Comparison of ENCODE assay signal across 22 mouse cellular contexts in genomic region chr7:137914506-137914905, GRCm38 (mm10).
DNase-seq lines count a peak whose midpoint lies in the region; ATAC-seq and TF ChIP-seq lines count a peak whose summit lies in the region.
"Had no signal": no experiment of that assay in that cellular context is flagged by ENCODE, and none has a peak within 500 bp of the region (broad histone marks: within the 10 kb centered on the region; RNA-seq: fewer than 3 reads in every experiment).

No protein-coding gene starts in this region.

- H3K9ac ChIP-seq in kidney, postnatal 0 days (ENCODE audit: low read depth, low read length): no peak overlapping the region
- H3K9ac ChIP-seq in hindbrain, embryonic 16.5 days (ENCODE audit: low read depth, low read length): no peak overlapping the region
- H3K9ac ChIP-seq: embryonic facial prominence, embryonic 12.5 days; embryonic facial prominence, embryonic 15.5 days; forebrain, postnatal 0 days; hindbrain, embryonic 12.5 days; hindbrain, embryonic 15.5 days had no signal

- WGBS in kidney, adult 2 months: 48% methylated on average over 5 of the region's 5 CpGs
- 74% methylated on average over 5 of the region's 5 CpGs for WGBS in kidney, postnatal 0 days
- 90% methylated on average over 5 of the region's 5 CpGs for WGBS in hindbrain, embryonic 16.5 days

- DNase-seq in kidney, adult 2 months: peak; percentile 88
- peak; percentile 63 to 73 for DNase-seq in kidney, adult 8-10 months
- DNase-seq in kidney, postnatal 0 days (ENCODE audit: low spot score): no peak
- peak; percentile 32 to 65 for DNase-seq in kidney, postnatal 25 days
- DNase-seq in spleen, postnatal 36 days (ENCODE audit: low spot score in 2 of 2): no peak
- no peak for DNase-seq in cerebellum, adult 11-12 months
- DNase-seq: adrenal gland, adult 8-10 months; adrenal gland, postnatal 25 days; cerebellum, adult 18-20 months; cerebellum, adult 9-10 months; gastrocnemius, adult 2 months; gastrocnemius, postnatal 14 days had no signal

- no peak overlapping the region for H3K4me3 ChIP-seq in kidney, adult 2 months (ENCODE audit: insufficient read depth, low read depth, low read length)
- H3K4me3 ChIP-seq in kidney, postnatal 0 days (replicated peaks; ENCODE audit: low read depth, low read length): no peak overlapping the region
- no peak overlapping the region for H3K4me3 ChIP-seq in hindbrain, embryonic 16.5 days (ENCODE audit: low read length)
- H3K4me3 ChIP-seq: embryonic facial prominence, embryonic 12.5 days; embryonic facial prominence, embryonic 15.5 days; gastrocnemius, adult 2 months; hindbrain, embryonic 12.5 days; hindbrain, embryonic 15.5 days had no signal

- H3K4me1 ChIP-seq in kidney, adult 2 months (ENCODE audit: control insufficient read depth, insufficient read depth, low read length): peaks cover 11% of the 10 kb centered on the region
- H3K4me1 ChIP-seq in kidney, postnatal 0 days (replicated peaks; ENCODE audit: insufficient read depth, low read length): 0 out of 2 replicates have a peak, but pooled peaks cover 3% of the 10 kb centered on the region
- H3K4me1 ChIP-seq in hindbrain, embryonic 16.5 days (ENCODE audit: control insufficient read depth, insufficient read depth, low read depth, low read length): no peaks in the 10 kb centered on the region
- H3K4me1 ChIP-seq: embryonic facial prominence, embryonic 15.5 days had no signal

- no peak overlapping the region for H3K4me2 ChIP-seq in kidney, postnatal 0 days (ENCODE audit: low read length)
- H3K4me2 ChIP-seq in hindbrain, embryonic 16.5 days (ENCODE audit: low read length): no peak overlapping the region
- H3K4me2 ChIP-seq: embryonic facial prominence, embryonic 12.5 days; embryonic facial prominence, embryonic 15.5 days; heart, embryonic 11.5 days; hindbrain, embryonic 12.5 days; hindbrain, embryonic 15.5 days had no signal

- peak; percentile 33; the same call in 1 of the 2 replicates for ATAC-seq in kidney, postnatal 0 days (replicated peaks; ENCODE audit: low FRiP score, low read depth)
- no peak for ATAC-seq in hindbrain, embryonic 16.5 days
- ATAC-seq: activated CD4-positive, CD25-positive, alpha-beta regulatory T cell, adult 4 months; CD4-positive, CD25-positive, alpha-beta regulatory T cell, adult 4 months; forebrain, embryonic 14.5 days; forebrain, postnatal 0 days had no signal

- no peaks in the 10 kb centered on the region for H3K27me3 ChIP-seq in kidney, adult 2 months (replicated peaks; ENCODE audit: control insufficient read depth, insufficient read depth, low read length)
- no peaks in the 10 kb centered on the region for H3K27me3 ChIP-seq in kidney, postnatal 0 days (ENCODE audit: insufficient read depth, low read length)
- 0 out of 2 replicates have a peak, but pooled peaks cover 2% of the 10 kb centered on the region for H3K27me3 ChIP-seq in hindbrain, embryonic 16.5 days (replicated peaks; ENCODE audit: control insufficient read depth, insufficient read depth, low read length)
- H3K27me3 ChIP-seq: embryonic facial prominence, embryonic 12.5 days; embryonic facial prominence, embryonic 15.5 days; hindbrain, embryonic 12.5 days; hindbrain, embryonic 15.5 days had no signal

- H3K36me3 ChIP-seq in kidney, adult 2 months (ENCODE audit: control insufficient read depth, insufficient read depth, low read length): no peaks in the 10 kb centered on the region
- no peaks in the 10 kb centered on the region for H3K36me3 ChIP-seq in kidney, postnatal 0 days (ENCODE audit: insufficient read depth, low read length)
- H3K36me3 ChIP-seq in hindbrain, embryonic 16.5 days (ENCODE audit: control insufficient read depth, insufficient read depth, low read length): no peaks in the 10 kb centered on the region
- H3K36me3 ChIP-seq: embryonic facial prominence, embryonic 12.5 days; embryonic facial prominence, embryonic 15.5 days; hindbrain, embryonic 12.5 days; hindbrain, embryonic 15.5 days had no signal

- no peaks in the 10 kb centered on the region for H3K9me3 ChIP-seq in kidney, postnatal 0 days (replicated peaks; ENCODE audit: low read length)
- no peaks in the 10 kb centered on the region for H3K9me3 ChIP-seq in hindbrain, embryonic 16.5 days (ENCODE audit: control insufficient read depth, low read length)
- H3K9me3 ChIP-seq: embryonic facial prominence, embryonic 12.5 days; embryonic facial prominence, embryonic 15.5 days; hindbrain, embryonic 12.5 days; hindbrain, embryonic 15.5 days had no signal

- TF ChIP-seq CTCF in kidney, adult 2 months (conservative IDR thresholded peaks at IDR 0.05; ENCODE audit: insufficient read depth, insufficient read length, low read depth, low read length): no peak
- TF ChIP-seq CTCF in kidney, postnatal 0 days (IDR thresholded peaks at IDR 0.05; ENCODE audit: low read depth): no peak

- H3K27ac ChIP-seq in kidney, adult 2 months (ENCODE audit: insufficient read depth, low read depth, low read length): peak overlapping the region; percentile 66
- H3K27ac ChIP-seq in kidney, postnatal 0 days: no peak overlapping the region
- H3K27ac ChIP-seq in hindbrain, embryonic 16.5 days (ENCODE audit: low read depth, low read length): no peak overlapping the region
- H3K27ac ChIP-seq: embryonic facial prominence, embryonic 12.5 days; embryonic facial prominence, embryonic 15.5 days; gastrocnemius, adult 2 months; hindbrain, embryonic 12.5 days; hindbrain, embryonic 15.5 days had no signal

- no peak for TF ChIP-seq POLR2A in kidney, adult 2 months (IDR thresholded peaks at IDR 0.05; ENCODE audit: low read depth, low read length)

Comparison
In these comparisons a context has a peak if more than half of its experiments do, and no peak if none do; other contexts are left out.
1. DNase-seq: peak in kidney, adult 2 months (single experiment), kidney, adult 8-10 months (2 of 2) and kidney, postnatal 25 days (2 of 2); none in kidney, postnatal 0 days (single experiment), spleen, postnatal 36 days (0 of 2) and cerebellum, adult 11-12 months (single experiment).